Mouse (Mus musculus) heart, embryonic 11.5 days (tissue): Measurements from ENCODE around the gene Irf5. TPM values are rescaled to one million over a fixed set of nuclear protein-coding genes. Genes with fewer than 3 reads are reported as not detected.
"Not testable (repeated sequence)": the region's sequence is repeated elsewhere in the genome, so short reads cannot be mapped to it uniquely, and the experiment has no call there.

ENCODE experiments used
- ATAC-seq: fragments of 200-750 bp; cut with Nextera tagmentation; replicated peaks from 2 replicates; pipeline ENCODE4 v1.8.0; 2017; ENCODE audit warnings: moderate library complexity; ENCODE audit not compliant: insufficient number of reproducible peaks, low FRiP score, low TSS enrichment
- H3K27ac ChIP-seq: fragments of 300-500 bp; sonication (generic); 2 replicates; pipeline ENCODE4 v1.5.1; 2014; ENCODE audit warnings: mild to moderate bottlenecking, low read depth, low read length
- H3K27me3 ChIP-seq: fragments of 300-500 bp; sonication (generic); 2 replicates; pipeline ENCODE4 v1.6.1; 2014; ENCODE audit warnings: mild to moderate bottlenecking, low read length, mixed read lengths; ENCODE audit not compliant: control insufficient read depth, insufficient read depth
- H3K36me3 ChIP-seq: fragments of 300-500 bp; sonication (generic); 2 replicates; pipeline ENCODE4 v1.6.1; 2014; ENCODE audit warnings: mild to moderate bottlenecking, low read length, moderate library complexity, mixed read lengths; ENCODE audit not compliant: control insufficient read depth, insufficient read depth
- H3K4me1 ChIP-seq: fragments of 300-500 bp; sonication (generic); 2 replicates; pipeline ENCODE4 v1.6.1; 2014; ENCODE audit warnings: low read length; ENCODE audit not compliant: control insufficient read depth, insufficient read depth
- H3K4me2 ChIP-seq: fragments of 300-500 bp; sonication (generic); 2 replicates; pipeline ENCODE4 v1.6.1; 2014; ENCODE audit warnings: mild to moderate bottlenecking, moderate library complexity
- H3K4me3 ChIP-seq: fragments of 300-500 bp; sonication (generic); 2 replicates; pipeline ENCODE4 v1.5.1; 2014; ENCODE audit warnings: low read depth, low read length
- H3K9ac ChIP-seq: fragments of 300-500 bp; sonication (generic); 2 replicates; pipeline ENCODE4 v1.6.1; 2014; ENCODE audit warnings: mild to moderate bottlenecking, low read depth, low read length, moderate library complexity
- H3K9me3 ChIP-seq: fragments of 300-500 bp; sonication (generic); replicated peaks from 2 replicates; pipeline ENCODE4 v1.6.1; 2016; ENCODE audit warnings: low read length; ENCODE audit not compliant: control insufficient read depth
- WGBS: fragments of 180-500 bp; shearing (Covaris S2); extraction: QIAGEN DNeasy Blood & Tissue Kit; methylation state at CpG from one replicate; pipeline ENCODE4 v1.1.7; 2014; ENCODE audit not compliant: insufficient replicate concordance; 5-methylcytosine and 5-hydroxymethylcytosine counted together
- polyA plus RNA-seq: library from polyadenylated mRNA; unstranded; fragments of >200 nt; fragmentation: Nextera tagmentation; extraction: Ambion mirVana; gene quantifications from 2 replicates; pipeline ENCODE4 v1.2.1, GENCODE M21; 2014

Gene Irf5
- polyA plus RNA-seq, 1 experiment from 2014 or later: 11.6 TPM

DNA sequence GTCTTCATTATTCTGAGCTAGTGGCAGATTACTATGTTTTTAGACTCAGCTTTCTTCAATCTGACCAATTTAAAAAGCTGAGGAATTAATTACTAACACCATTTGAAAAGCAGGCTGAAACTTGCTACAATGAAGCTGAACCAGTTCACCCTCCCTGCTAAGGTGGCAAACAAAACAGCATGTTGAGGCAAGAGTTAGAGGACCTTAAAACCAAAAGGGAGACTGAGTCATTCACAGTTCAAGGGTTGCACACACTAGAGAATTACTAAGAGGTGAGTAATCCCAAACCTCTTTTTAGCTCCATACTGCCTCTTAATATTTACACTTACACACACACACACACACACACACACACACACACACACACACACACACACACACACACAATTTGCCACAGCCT lies 21.2 kb downstream of the Irf5 start:
- 0 out of 2 replicates have a peak, but pooled peaks cover 3% of the 10 kb centered on the region for H3K9me3 ChIP-seq
- no peak for ATAC-seq
- H3K4me1 ChIP-seq: no peaks in the 10 kb centered on the region
- H3K9ac ChIP-seq: no peak overlapping the region
- H3K36me3 ChIP-seq: peaks cover 23% of the 10 kb centered on the region
- H3K4me2 ChIP-seq: no peak overlapping the region
- H3K4me3 ChIP-seq: no peak overlapping the region
- H3K27me3 ChIP-seq: no peaks in the 10 kb centered on the region
- H3K27ac ChIP-seq: no peak overlapping the region

DNA sequence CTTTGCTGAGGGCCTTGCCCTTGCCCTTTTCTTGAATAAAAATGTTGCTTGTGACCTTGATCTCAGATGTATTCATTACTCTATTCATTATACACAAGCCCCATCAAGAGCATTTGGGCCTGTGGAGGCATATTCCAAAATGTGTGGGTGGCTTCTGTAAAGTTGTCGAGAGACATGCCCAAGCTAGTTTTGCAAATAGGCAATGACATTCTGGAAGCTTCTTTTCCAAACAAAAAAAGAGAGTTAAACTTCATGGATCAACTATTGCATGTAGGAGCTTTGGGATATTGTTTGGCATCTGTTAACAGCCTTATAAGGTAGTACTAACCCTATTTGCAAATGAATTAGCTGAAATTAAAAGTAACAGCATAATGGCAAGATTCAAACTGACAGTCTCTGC lies 21.7 kb downstream of the Irf5 start:
- no peaks in the 10 kb centered on the region for H3K4me1 ChIP-seq
- ATAC-seq: no peak
- no peak overlapping the region for H3K4me2 ChIP-seq
- H3K4me3 ChIP-seq: no peak overlapping the region
- peaks cover 22% of the 10 kb centered on the region for H3K36me3 ChIP-seq
- 94% methylated on average over 1 of the region's 1 CpGs for WGBS
- H3K9ac ChIP-seq: no peak overlapping the region
- H3K27ac ChIP-seq: no peak overlapping the region
- H3K9me3 ChIP-seq: 0 out of 2 replicates have a peak, but pooled peaks cover 3% of the 10 kb centered on the region
- H3K27me3 ChIP-seq: no peaks in the 10 kb centered on the region

DNA sequence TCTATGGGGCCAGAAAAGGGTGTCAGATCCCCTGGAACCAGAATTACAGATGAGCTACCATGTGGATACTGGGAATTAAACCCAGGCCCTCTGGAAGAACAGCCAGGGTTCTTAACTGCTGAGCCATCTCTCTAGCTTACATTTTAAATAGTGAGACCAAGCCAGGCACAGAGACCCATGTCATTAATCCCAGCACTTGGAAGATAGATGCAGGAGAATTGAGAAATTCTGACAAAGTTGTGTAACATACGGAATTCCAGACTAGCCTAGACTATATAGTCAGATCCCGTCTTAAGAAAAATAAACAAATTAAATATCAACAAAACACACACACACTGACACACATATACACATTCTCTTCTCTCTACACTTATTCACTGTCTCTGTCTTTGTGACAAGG lies 26.1 kb downstream of the Irf5 start:
- Histone ChIP-seq H3K4me1 (no peaks in the 10 kb centered on the region), H3K9me3 (no peaks in the 10 kb centered on the region), H3K36me3 (peaks cover 19% of the 10 kb centered on the region), H3K27me3 (no peaks in the 10 kb centered on the region), H3K27ac (no peak overlapping the region), H3K4me2 (no peak overlapping the region), H3K4me3 (no peak overlapping the region), H3K9ac (no peak overlapping the region)
- ATAC-seq: no peak
- WGBS: 84% methylated on average over 2 of the region's 2 CpGs

DNA sequence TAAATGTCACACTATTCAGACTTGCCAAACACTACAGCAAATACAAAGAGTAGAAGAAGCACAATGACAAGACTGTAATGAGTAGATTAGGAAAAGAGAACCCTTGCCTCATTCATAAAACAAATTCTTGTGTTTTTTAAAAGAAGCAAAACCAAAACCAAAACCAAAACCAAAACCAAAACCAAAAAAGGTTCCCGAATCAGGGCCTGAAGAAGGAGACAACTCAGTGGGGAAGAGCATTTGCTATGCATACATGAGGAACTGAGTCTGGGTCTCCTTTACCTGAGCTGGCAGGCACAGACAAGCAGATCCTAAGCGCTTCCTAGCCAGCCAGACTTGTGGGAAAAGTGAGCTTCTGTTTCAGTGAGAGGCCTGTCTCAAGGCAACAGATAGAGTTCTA lies 30.7 kb downstream of the Irf5 start:
- H3K36me3 ChIP-seq: peaks cover 30% of the 10 kb centered on the region
- no peaks in the 10 kb centered on the region for H3K4me1 ChIP-seq
- no peaks in the 10 kb centered on the region for H3K9me3 ChIP-seq
- H3K27ac ChIP-seq: no peak overlapping the region
- WGBS: 91% methylated on average over 2 of the region's 2 CpGs
- no peak overlapping the region for H3K4me3 ChIP-seq
- no peak overlapping the region for H3K4me2 ChIP-seq
- no peaks in the 10 kb centered on the region for H3K27me3 ChIP-seq
- no peak for ATAC-seq
- H3K9ac ChIP-seq: no peak overlapping the region

DNA sequence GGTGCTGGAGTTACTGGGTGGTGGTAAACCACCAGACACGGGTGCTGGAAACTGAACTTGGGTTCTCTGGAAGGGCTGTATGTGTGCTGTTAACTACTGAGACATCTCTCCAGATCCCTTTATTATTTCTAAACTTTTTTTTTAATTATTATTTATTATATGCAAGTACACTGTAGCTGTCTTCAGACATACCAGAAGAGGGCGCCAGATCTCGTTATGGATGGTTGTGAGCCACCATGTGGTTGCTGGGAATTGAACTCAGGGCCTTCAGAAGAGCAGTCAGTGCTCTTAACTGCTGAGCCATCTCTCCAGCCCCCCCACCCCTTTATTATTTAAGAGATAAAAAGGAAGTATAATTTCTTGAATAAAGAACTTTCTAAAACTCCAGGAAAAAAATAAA lies 50.0 kb downstream of the Irf5 start:
- 86% methylated on average over 3 of the region's 3 CpGs for WGBS
- H3K27me3 ChIP-seq, H3K9me3 ChIP-seq, H3K4me3 ChIP-seq, ATAC-seq, H3K27ac ChIP-seq, H3K4me1 ChIP-seq, H3K4me2 ChIP-seq, H3K9ac ChIP-seq: not testable (repeated sequence)
- H3K36me3 ChIP-seq: peaks cover 37% of the 10 kb centered on the region

DNA sequence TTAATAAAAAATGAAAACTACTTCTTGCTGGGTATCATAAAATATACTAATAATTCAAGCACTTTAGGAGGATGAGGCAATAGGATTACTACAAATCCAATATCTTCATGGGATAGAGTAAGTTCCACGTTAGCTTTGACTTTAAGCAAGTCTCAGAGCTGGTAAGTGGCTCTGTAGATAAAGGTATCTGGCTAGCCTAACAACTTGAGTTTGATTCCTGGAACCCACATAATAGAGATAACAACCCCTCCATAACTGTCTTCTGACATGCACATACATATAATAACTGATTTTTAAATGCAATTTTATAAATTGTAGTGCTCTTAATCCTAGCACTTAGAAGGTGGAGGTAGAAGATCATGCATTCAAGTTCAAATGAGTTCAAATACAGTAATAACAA lies 54.3 kb downstream of the Irf5 start:
- H3K27me3 ChIP-seq: no peaks in the 10 kb centered on the region
- no peaks in the 10 kb centered on the region for H3K4me1 ChIP-seq
- WGBS: 69% methylated on average over 1 of the region's 1 CpGs
- H3K4me3 ChIP-seq: no peak overlapping the region
- peaks cover 27% of the 10 kb centered on the region for H3K36me3 ChIP-seq
- H3K9me3 ChIP-seq: no peaks in the 10 kb centered on the region
- no peak overlapping the region for H3K4me2 ChIP-seq
- H3K27ac ChIP-seq: no peak overlapping the region
- H3K9ac ChIP-seq: no peak overlapping the region
- ATAC-seq: no peak

DNA sequence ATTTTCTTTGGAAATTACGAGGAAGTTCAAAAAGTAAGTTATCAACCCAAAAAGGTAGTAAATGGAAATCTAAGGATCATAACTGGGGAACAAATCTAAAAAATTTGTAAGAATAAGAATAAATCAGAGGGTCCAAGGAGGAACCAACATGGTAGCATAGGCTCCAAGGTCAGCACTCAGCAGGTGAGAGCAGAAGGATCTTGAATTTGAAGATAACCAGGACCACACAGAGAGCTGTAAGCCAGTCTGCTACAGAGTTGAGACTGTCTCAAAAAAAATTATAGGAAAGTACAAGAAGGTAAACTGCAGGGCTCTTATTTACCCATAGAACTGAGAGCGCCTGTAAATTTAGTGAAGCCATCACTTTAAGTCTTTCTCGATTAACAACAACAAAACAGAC lies 54.8 kb downstream of the Irf5 start:
- Histone ChIP-seq H3K9ac (no peak overlapping the region), H3K27ac (no peak overlapping the region), H3K27me3 (no peaks in the 10 kb centered on the region), H3K36me3 (peaks cover 27% of the 10 kb centered on the region), H3K4me3 (no peak overlapping the region), H3K9me3 (no peaks in the 10 kb centered on the region), H3K4me1 (no peaks in the 10 kb centered on the region), H3K4me2 (no peak overlapping the region)
- ATAC-seq: no peak
- WGBS: 96% methylated on average over 3 of the region's 3 CpGs

Other genes with a start within 250 kb of the Irf5 start
- 0.53 TPM in 1 of 2 replicates, not detected in the other for gene Fam71f2, start 247.0 kb upstream of the Irf5 start, polyA plus RNA-seq
- gene Fam71f1, start 207.5 kb upstream of the Irf5 start, polyA plus RNA-seq: 0.10 and 0.21 TPM in 2 replicates
- 443 and 519 TPM in 2 replicates for gene Calu, start 178.6 kb upstream of the Irf5 start, polyA plus RNA-seq
- 0.27 and 0.30 TPM in 2 replicates for gene Opn1sw, start 138.2 kb upstream of the Irf5 start, polyA plus RNA-seq
- gene Ccdc136, start 130.3 kb upstream of the Irf5 start, polyA plus RNA-seq: 27.0 and 30.2 TPM in 2 replicates
- gene Flnc, start 93.4 kb upstream of the Irf5 start, polyA plus RNA-seq: 37.1 and 42.5 TPM in 2 replicates
- 200 and 209 TPM in 2 replicates for gene Atp6v1f, start 58.9 kb upstream of the Irf5 start, polyA plus RNA-seq
- not detected in 2 replicates for gene Atp6v1fnb, start 55.2 kb upstream of the Irf5 start, polyA plus RNA-seq
- gene Kcp, start 18.7 kb upstream of the Irf5 start, polyA plus RNA-seq: 10.9 and 13.1 TPM in 2 replicates
- 64.5 and 83.9 TPM in 2 replicates for gene Tnpo3, start 83.3 kb downstream of the Irf5 start, polyA plus RNA-seq
- gene Tspan33, start 167.6 kb downstream of the Irf5 start, polyA plus RNA-seq: 11.9 and 12.1 TPM in 2 replicates
- gene Smo, start 208.9 kb downstream of the Irf5 start, polyA plus RNA-seq: 21.8 and 22.4 TPM in 2 replicates
- 9.9 and 11.6 TPM in 2 replicates for gene Ahcyl2, start 241.4 kb downstream of the Irf5 start, polyA plus RNA-seq